ENCODE assay signal across 8 mouse cellular contexts in the genomic region with DNA sequence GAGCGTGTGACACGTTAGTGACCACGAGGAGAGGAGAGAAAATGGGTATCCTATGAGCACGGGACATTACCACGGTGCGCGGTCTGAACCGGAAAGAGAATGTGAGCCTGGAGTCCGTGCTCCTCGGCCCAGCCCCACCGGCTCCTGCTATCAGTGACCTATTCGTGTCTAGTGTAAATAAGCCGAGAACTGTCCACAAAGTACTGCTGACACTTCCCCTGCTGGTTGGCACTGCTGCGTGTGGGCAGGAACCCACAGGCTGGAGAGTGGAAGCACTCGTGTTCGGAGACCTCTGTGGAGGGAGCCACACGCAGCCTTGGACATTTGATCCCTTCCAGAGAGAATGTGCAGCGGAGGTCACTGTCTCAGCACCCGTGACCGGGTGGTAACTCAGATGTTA. TPM values are rescaled to one million over a fixed set of nuclear protein-coding genes. Genes with fewer than 3 reads are reported as not detected.
DNase-seq lines count a peak whose midpoint lies in the region; ATAC-seq and TF ChIP-seq lines count a peak whose summit lies in the region.

A gene (plus strand): TSS at position 390 of the 400 bp plus-strand sequence.

- no peak within 1 kb of the TSS for H3K4me2 ChIP-seq in heart, embryonic 11.5 days
- H3K4me2 ChIP-seq in kidney, postnatal 0 days (ENCODE audit: low read length): peak within 1 kb of the TSS; percentile 35
- H3K4me2 ChIP-seq in neural tube, embryonic 12.5 days (replicated peaks): no peak within 1 kb of the TSS

- H3K27me3 ChIP-seq in spleen, adult 2 months (ENCODE audit: control insufficient read depth, insufficient read depth, low read length): no peaks in the 10 kb centered on the region
- no peaks in the 10 kb centered on the region for H3K27me3 ChIP-seq in heart, embryonic 11.5 days (ENCODE audit: control insufficient read depth, insufficient read depth, low read length)
- H3K27me3 ChIP-seq in kidney, postnatal 0 days (ENCODE audit: insufficient read depth, low read length): no peaks in the 10 kb centered on the region
- no peaks in the 10 kb centered on the region for H3K27me3 ChIP-seq in neural tube, embryonic 12.5 days (replicated peaks)

- H3K9ac ChIP-seq in heart, embryonic 11.5 days (ENCODE audit: low read depth, low read length): no peak within 1 kb of the TSS
- no peak within 1 kb of the TSS for H3K9ac ChIP-seq in kidney, postnatal 0 days (ENCODE audit: low read depth, low read length)
- no peak within 1 kb of the TSS for H3K9ac ChIP-seq in neural tube, embryonic 12.5 days

- H3K36me3 ChIP-seq in spleen, adult 2 months (ENCODE audit: control insufficient read depth, insufficient read depth, low read length): no peaks in the 10 kb centered on the region
- H3K36me3 ChIP-seq in heart, embryonic 11.5 days (ENCODE audit: control insufficient read depth, insufficient read depth, low read length): no peaks in the 10 kb centered on the region
- H3K36me3 ChIP-seq in kidney, postnatal 0 days (ENCODE audit: insufficient read depth, low read length): no peaks in the 10 kb centered on the region
- no peaks in the 10 kb centered on the region for H3K36me3 ChIP-seq in neural tube, embryonic 12.5 days

- no peaks in the 10 kb centered on the region for H3K9me3 ChIP-seq in heart, embryonic 11.5 days (replicated peaks; ENCODE audit: control insufficient read depth, low read length)
- no peaks in the 10 kb centered on the region for H3K9me3 ChIP-seq in kidney, postnatal 0 days (replicated peaks; ENCODE audit: low read length)
- H3K9me3 ChIP-seq in neural tube, embryonic 12.5 days: no peaks in the 10 kb centered on the region

- H3K4me3 ChIP-seq in spleen, adult 2 months (ENCODE audit: extremely low read depth, insufficient read depth, insufficient read length): no peak within 1 kb of the TSS
- no peak within 1 kb of the TSS for H3K4me3 ChIP-seq in heart, embryonic 11.5 days (ENCODE audit: low read depth, low read length)
- H3K4me3 ChIP-seq in kidney, postnatal 0 days (replicated peaks; ENCODE audit: low read depth, low read length): no peak within 1 kb of the TSS
- H3K4me3 ChIP-seq in neural tube, embryonic 12.5 days: no peak within 1 kb of the TSS

- no peak for TF ChIP-seq CTCF in spleen, adult 2 months (IDR thresholded peaks at IDR 0.05; ENCODE audit: extremely low read depth, insufficient read depth, insufficient read length, insufficient replicate concordance)
- no peak for TF ChIP-seq CTCF in kidney, postnatal 0 days (IDR thresholded peaks at IDR 0.05; ENCODE audit: low read depth)

- TF ChIP-seq POLR2A in spleen, adult 2 months (IDR thresholded peaks at IDR 0.05; ENCODE audit: low read depth, low read length): no peak

- no peak for DNase-seq in spleen, adult 2 months (ENCODE audit: low read depth in 1 of 2, low spot score in 2 of 2)
- DNase-seq in spleen, postnatal 10 days (ENCODE audit: low spot score in 2 of 2): no peak
- DNase-seq in kidney, postnatal 0 days (ENCODE audit: low spot score): peak; percentile 29
- no peak for DNase-seq in urinary bladder, postnatal 25 days (ENCODE audit: low spot score)
- DNase-seq in layer of hippocampus, adult 11-12 months (ENCODE audit: low spot score): no peak
- DNase-seq in spleen, postnatal 14 days (ENCODE audit: low spot score in 2 of 2): no peak

- H3K4me1 ChIP-seq in spleen, adult 2 months (ENCODE audit: control insufficient read depth, insufficient read depth, insufficient read length): no peaks in the 10 kb centered on the region
- H3K4me1 ChIP-seq in heart, embryonic 11.5 days (ENCODE audit: control insufficient read depth, insufficient read depth, low read length): no peaks in the 10 kb centered on the region
- H3K4me1 ChIP-seq in kidney, postnatal 0 days (replicated peaks; ENCODE audit: insufficient read depth, low read length): no peaks in the 10 kb centered on the region
- H3K4me1 ChIP-seq in neural tube, embryonic 12.5 days: no peaks in the 10 kb centered on the region

- no peak within 1 kb of the TSS for H3K27ac ChIP-seq in spleen, adult 2 months (ENCODE audit: insufficient read depth, low read length)
- H3K27ac ChIP-seq in heart, embryonic 11.5 days (ENCODE audit: low read depth, low read length): no peak within 1 kb of the TSS
- peak within 1 kb of the TSS; percentile 25; the same call in 1 of the 2 replicates for H3K27ac ChIP-seq in kidney, postnatal 0 days
- H3K27ac ChIP-seq in neural tube, embryonic 12.5 days: no peak within 1 kb of the TSS

- 86% methylated on average over 20 of the region's 20 CpGs for WGBS in spleen, adult 2 months
- 67% methylated on average over 20 of the region's 20 CpGs for WGBS in heart, embryonic 11.5 days (ENCODE audit: insufficient replicate concordance)
- 43% methylated on average over 20 of the region's 20 CpGs for WGBS in kidney, postnatal 0 days
- WGBS in neural tube, embryonic 12.5 days: 86% methylated on average over 20 of the region's 20 CpGs

- ATAC-seq in heart, embryonic 11.5 days (replicated peaks; ENCODE audit: insufficient number of reproducible peaks, low FRiP score, low TSS enrichment): no peak
- ATAC-seq in kidney, postnatal 0 days (replicated peaks; ENCODE audit: low FRiP score, low read depth): peak; percentile 63
- ATAC-seq in neural tube, embryonic 12.5 days (ENCODE audit: low FRiP score, low read depth): no peak

RNA-seq across cellular contexts. Expression of the gene that starts here (rescaled TPM):
- 10.8 and 11.0 TPM in 2 replicates for polyA plus RNA-seq in spleen, adult 2 months (2012; rRNA removed)
- 28.1 and 31.1 TPM in 2 replicates for polyA plus RNA-seq in heart, embryonic 11.5 days (2014; fragmentation: Nextera tagmentation; extraction: Ambion mirVana)
- 23.3 and 24.6 TPM in 2 replicates for polyA plus RNA-seq in kidney, postnatal 0 days (2015; fragmentation: Nextera tagmentation; extraction: Ambion mirVana)
- 16.0 and 18.4 TPM in 2 replicates for polyA plus RNA-seq in neural tube, embryonic 12.5 days (2016; fragmentation: Nextera tagmentation; extraction: Ambion mirVana)
